Mouse (Mus musculus) left cerebral cortex, postnatal 10 days (tissue): ENCODE results near the gene Tmem132c. TPM values are rescaled to one million over a fixed set of nuclear protein-coding genes. Genes with fewer than 3 reads are reported as not detected.

Experiments
- DNase-seq, 2 experiments: peaks; one replicate each; pipeline ENCODE4 v3.0.0; 2021 to 2022; ENCODE audit warnings: low spot score in 2 of 2, mixed read lengths in 1 of 2; ENCODE audit errors: extremely low spot score in 1 of 2
- intact Hi-C: fragments of 180-260 bp; cut with DNase I; formaldehyde crosslinking; loops from one replicate; pipeline ENCODE4 v1.15.1; 2025
- total RNA-seq, 2 experiments: library from RNA; stranded (reverse); gene quantifications; 2 replicates each; pipeline ENCODE4 v1.2.3; 2021

The Tmem132c gene
- total RNA-seq, 2 experiments from 2014 or later = 7.8 to 7.9 TPM

DNA sequence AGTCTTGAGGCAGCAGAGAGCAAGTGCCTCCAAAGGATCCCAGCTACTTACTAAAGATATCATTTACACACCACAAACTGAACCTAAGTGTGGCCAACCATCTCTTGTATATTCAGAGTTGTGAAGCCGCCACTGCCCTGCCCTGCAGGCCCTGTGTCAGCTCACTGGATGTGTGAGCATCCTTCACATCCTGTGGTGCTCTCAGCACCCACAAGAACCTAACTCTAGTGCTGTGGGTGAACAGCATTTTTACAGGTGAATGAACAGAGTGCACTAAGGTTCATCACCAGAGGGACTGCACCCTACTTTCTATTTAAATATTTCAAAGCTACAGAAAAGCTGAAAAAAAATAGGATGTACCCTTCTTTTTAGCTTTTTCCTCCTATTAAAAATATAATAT is 370.3 kb downstream of the Tmem132c start:
- DNase-seq = no peak
- intact Hi-C loops = loop anchor here (10.0 kb wide), 1 partner anchor 883 kb away; no protein-coding TSS in a partner anchor

DNA sequence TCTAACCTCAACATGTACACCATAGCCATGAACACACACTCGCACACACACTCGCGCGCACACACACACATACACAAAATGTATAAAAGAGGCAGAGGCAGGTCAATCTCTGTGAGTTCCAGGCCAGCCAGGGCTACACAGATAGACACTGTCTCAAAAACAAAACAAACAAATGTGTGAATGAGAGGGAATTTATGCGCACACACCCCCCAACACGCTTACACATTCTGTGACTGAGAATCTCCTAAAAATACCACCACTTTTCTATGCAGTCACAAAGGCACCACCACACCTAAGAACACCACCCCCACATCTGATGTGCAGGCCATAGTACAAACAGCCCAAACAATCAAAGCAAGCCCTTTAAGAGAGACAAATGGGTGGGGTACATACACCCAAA is 370.8 kb downstream of the Tmem132c start:
- intact Hi-C loops = loop anchor here (10.0 kb wide), 1 partner anchor 882 kb away; no protein-coding TSS in a partner anchor
- no peak for DNase-seq
